Mouse (Mus musculus): ENCODE results near the gene Rasal1. TPM values are rescaled to one million over a fixed set of nuclear protein-coding genes. Genes with fewer than 3 reads are reported as not detected.

Gene Rasal1
- polyA plus RNA-seq, 1 experiment: 27.7 TPM

GRCm38 (mm10) chr5:120620375-120621077, 28.1 kb upstream of the Rasal1 start:
- no peaks in the 10 kb centered on the region for H3K27me3 ChIP-seq (ENCODE audit: control insufficient read depth, insufficient read depth, low read length)
- peaks cover 30% of the 10 kb centered on the region for H3K36me3 ChIP-seq (ENCODE audit: control insufficient read depth, insufficient read depth, low read length)
- DNase-seq: peak; percentile 94
- peaks cover 42% of the 10 kb centered on the region for H3K4me1 ChIP-seq (replicated peaks; ENCODE audit: control insufficient read depth, insufficient read depth, low read length)
- TF ChIP-seq CTCF (IDR thresholded peaks at IDR 0.05; ENCODE audit: borderline replicate concordance, control insufficient read depth, extremely low read depth, insufficient read depth, low read length, poor library complexity) (peak; percentile 97), POLR2A (IDR thresholded peaks at IDR 0.05; ENCODE audit: control insufficient read depth, extremely low read depth, insufficient read depth, low read length, poor library complexity) (no peak)
- H3K27ac ChIP-seq (ENCODE audit: control insufficient read depth, insufficient read depth, low read length): peak overlapping the region; percentile 96
- 64% methylated on average over 18 of the region's 18 CpGs for WGBS
- peak overlapping the region; percentile 81 for H3K4me3 ChIP-seq (ENCODE audit: control insufficient read depth, insufficient read depth, low read length)

GRCm38 (mm10) chr5:120621078-120621765, 27.4 kb upstream of the Rasal1 start:
- Histone ChIP-seq H3K27me3 (ENCODE audit: control insufficient read depth, insufficient read depth, low read length) (no peaks in the 10 kb centered on the region), H3K27ac (ENCODE audit: control insufficient read depth, insufficient read depth, low read length) (peak overlapping the region; percentile 96), H3K4me1 (replicated peaks; ENCODE audit: control insufficient read depth, insufficient read depth, low read length) (peaks cover 42% of the 10 kb centered on the region), H3K36me3 (ENCODE audit: control insufficient read depth, insufficient read depth, low read length) (peaks cover 37% of the 10 kb centered on the region), H3K4me3 (ENCODE audit: control insufficient read depth, insufficient read depth, low read length) (peak overlapping the region; percentile 81)
- TF ChIP-seq POLR2A (IDR thresholded peaks at IDR 0.05; ENCODE audit: control insufficient read depth, extremely low read depth, insufficient read depth, low read length, poor library complexity) (peak; percentile 70), CTCF (IDR thresholded peaks at IDR 0.05; ENCODE audit: borderline replicate concordance, control insufficient read depth, extremely low read depth, insufficient read depth, low read length, poor library complexity) (no peak)
- peak; percentile 91 for DNase-seq
- 16% methylated on average over 23 of the region's 23 CpGs for WGBS

DNA sequence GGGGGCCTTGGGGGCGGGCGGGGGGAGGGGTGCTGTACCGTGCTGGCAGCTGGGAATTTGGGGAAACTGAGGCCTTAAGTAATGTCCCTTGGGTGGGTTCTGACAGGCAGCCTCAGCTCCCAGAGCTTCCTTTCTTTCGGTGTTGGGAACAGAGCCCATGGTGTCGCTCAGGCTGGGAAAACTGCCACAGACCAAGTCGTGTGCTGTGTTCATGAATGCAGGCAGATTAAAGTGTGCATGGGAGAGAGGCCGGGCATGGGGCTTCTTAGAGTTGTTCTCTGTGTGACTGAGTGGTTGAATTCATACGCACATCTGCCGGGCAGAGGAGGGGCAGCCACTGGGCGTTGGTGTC, 26.8 kb upstream of the Rasal1 start:
- Histone ChIP-seq H3K36me3 (ENCODE audit: control insufficient read depth, insufficient read depth, low read length) (peaks cover 43% of the 10 kb centered on the region), H3K4me1 (replicated peaks; ENCODE audit: control insufficient read depth, insufficient read depth, low read length) (peaks cover 42% of the 10 kb centered on the region), H3K27me3 (ENCODE audit: control insufficient read depth, insufficient read depth, low read length) (no peaks in the 10 kb centered on the region), H3K4me3 (ENCODE audit: control insufficient read depth, insufficient read depth, low read length) (peak overlapping the region; percentile 81), H3K27ac (ENCODE audit: control insufficient read depth, insufficient read depth, low read length) (peak overlapping the region; percentile 96)
- WGBS: 46% methylated on average over 10 of the region's 10 CpGs
- TF ChIP-seq POLR2A (IDR thresholded peaks at IDR 0.05; ENCODE audit: control insufficient read depth, extremely low read depth, insufficient read depth, low read length, poor library complexity) (no peak), CTCF (IDR thresholded peaks at IDR 0.05; ENCODE audit: borderline replicate concordance, control insufficient read depth, extremely low read depth, insufficient read depth, low read length, poor library complexity) (no peak)
- DNase-seq: no peak

- Histone ChIP-seq H3K27ac (ENCODE audit: control insufficient read depth, insufficient read depth, low read length) (peak overlapping the region; percentile 96), H3K27me3 (ENCODE audit: control insufficient read depth, insufficient read depth, low read length) (no peaks in the 10 kb centered on the region), H3K4me3 (ENCODE audit: control insufficient read depth, insufficient read depth, low read length) (peak overlapping the region; percentile 81), H3K36me3 (ENCODE audit: control insufficient read depth, insufficient read depth, low read length) (peaks cover 48% of the 10 kb centered on the region), H3K4me1 (replicated peaks; ENCODE audit: control insufficient read depth, insufficient read depth, low read length) (peaks cover 45% of the 10 kb centered on the region)
- DNase-seq: no peak
- TF ChIP-seq POLR2A (IDR thresholded peaks at IDR 0.05; ENCODE audit: control insufficient read depth, extremely low read depth, insufficient read depth, low read length, poor library complexity) (no peak), CTCF (IDR thresholded peaks at IDR 0.05; ENCODE audit: borderline replicate concordance, control insufficient read depth, extremely low read depth, insufficient read depth, low read length, poor library complexity) (no peak)
- WGBS: 47% methylated on average over 5 of the region's 5 CpGs
Measured at GRCm38 (mm10) chr5:120622198-120622851, 26.3 kb upstream of the Rasal1 start.

GRCm38 (mm10) chr5:120624427-120624826, 24.2 kb upstream of the Rasal1 start:
- Histone ChIP-seq H3K27me3 (ENCODE audit: control insufficient read depth, insufficient read depth, low read length) (no peaks in the 10 kb centered on the region), H3K36me3 (ENCODE audit: control insufficient read depth, insufficient read depth, low read length) (peaks cover 50% of the 10 kb centered on the region), H3K4me3 (ENCODE audit: control insufficient read depth, insufficient read depth, low read length) (no peak overlapping the region), H3K4me1 (replicated peaks; ENCODE audit: control insufficient read depth, insufficient read depth, low read length) (peaks cover 59% of the 10 kb centered on the region), H3K27ac (ENCODE audit: control insufficient read depth, insufficient read depth, low read length) (no peak overlapping the region)
- TF ChIP-seq CTCF (IDR thresholded peaks at IDR 0.05; ENCODE audit: borderline replicate concordance, control insufficient read depth, extremely low read depth, insufficient read depth, low read length, poor library complexity) (no peak), POLR2A (IDR thresholded peaks at IDR 0.05; ENCODE audit: control insufficient read depth, extremely low read depth, insufficient read depth, low read length, poor library complexity) (no peak)
- 97% methylated on average over 10 of the region's 10 CpGs for WGBS
- no peak for DNase-seq

- peaks cover 43% of the 10 kb centered on the region for H3K36me3 ChIP-seq (ENCODE audit: control insufficient read depth, insufficient read depth, low read length)
- no peaks in the 10 kb centered on the region for H3K27me3 ChIP-seq (ENCODE audit: control insufficient read depth, insufficient read depth, low read length)
- TF ChIP-seq CTCF (IDR thresholded peaks at IDR 0.05; ENCODE audit: borderline replicate concordance, control insufficient read depth, extremely low read depth, insufficient read depth, low read length, poor library complexity): no peak
- TF ChIP-seq POLR2A (IDR thresholded peaks at IDR 0.05; ENCODE audit: control insufficient read depth, extremely low read depth, insufficient read depth, low read length, poor library complexity): no peak
- H3K4me1 ChIP-seq (replicated peaks; ENCODE audit: control insufficient read depth, insufficient read depth, low read length): peaks cover 60% of the 10 kb centered on the region
- no peak overlapping the region for H3K27ac ChIP-seq (ENCODE audit: control insufficient read depth, insufficient read depth, low read length)
- no peak overlapping the region for H3K4me3 ChIP-seq (ENCODE audit: control insufficient read depth, insufficient read depth, low read length)
- 87% methylated on average over 19 of the region's 19 CpGs for WGBS
- no peak for DNase-seq
Measured at GRCm38 (mm10) chr5:120626399-120626798, 22.2 kb upstream of the Rasal1 start.
